ENCODE assay signal across 12 mouse cellular contexts in genomic region chr1:53844914-53845612, GRCm38 (mm10).
DNase-seq lines count a peak whose midpoint lies in the region; ATAC-seq and TF ChIP-seq lines count a peak whose summit lies in the region.
"Had no signal": no experiment of that assay in that cellular context is flagged by ENCODE, and none has a peak within 500 bp of the region (broad histone marks: within the 10 kb centered on the region; RNA-seq: fewer than 3 reads in every experiment).

No protein-coding gene starts in this region.

- TF ChIP-seq CTCF in kidney, adult 2 months (conservative IDR thresholded peaks at IDR 0.05; ENCODE audit: insufficient read depth, insufficient read length, low read depth, low read length), result no peak
- TF ChIP-seq CTCF in bone marrow, adult 2 months (IDR thresholded peaks at IDR 0.05; ENCODE audit: control insufficient read depth, insufficient read depth, low read length), result no peak

- peak; percentile 81 for ATAC-seq in monocyte, adult 5-6 weeks (replicated peaks; ENCODE audit: insufficient number of reproducible peaks, low FRiP score, low TSS enrichment, poor library complexity, severe bottlenecking)

- TF ChIP-seq POLR2A in kidney, adult 2 months (IDR thresholded peaks at IDR 0.05; ENCODE audit: low read depth, low read length), result no peak
- no peak for TF ChIP-seq POLR2A in bone marrow, adult 2 months (IDR thresholded peaks at IDR 0.05; ENCODE audit: borderline replicate concordance, control insufficient read depth, low read depth, low read length)

- WGBS in kidney, adult 2 months, result 54% methylated on average over 5 of the region's 5 CpGs
- 38% methylated on average over 5 of the region's 5 CpGs for WGBS in bone marrow, adult 2 months

- DNase-seq in kidney, adult 2 months, result no peak
- no peak for DNase-seq in kidney, adult 8-10 months
- DNase-seq in 3134 (ENCODE audit: extremely low read depth, insufficient read length, low spot score), result peak; percentile 51
- DNase-seq in adrenal gland, adult 18-20 months (ENCODE audit: low spot score in 2 of 2), result no peak
- no peak for DNase-seq in gastrocnemius, postnatal 10 days
- no peak for DNase-seq in layer of hippocampus, postnatal 14 days (ENCODE audit: low spot score in 2 of 2)
- DNase-seq: cerebellum, adult 11 months; lung, postnatal 10 days; thymus, postnatal 4 days had no signal

- no peak overlapping the region for H3K4me3 ChIP-seq in kidney, adult 2 months (ENCODE audit: insufficient read depth, low read depth, low read length)
- no peak overlapping the region for H3K4me3 ChIP-seq in bone marrow, adult 2 months (replicated peaks; ENCODE audit: control insufficient read depth, low read depth, low read length)
- H3K4me3 ChIP-seq: hindbrain, embryonic 12.5 days had no signal

- no peaks in the 10 kb centered on the region for H3K27me3 ChIP-seq in kidney, adult 2 months (replicated peaks; ENCODE audit: control insufficient read depth, insufficient read depth, low read length)
- H3K27me3 ChIP-seq: hindbrain, embryonic 12.5 days had no signal

- no peaks in the 10 kb centered on the region for H3K36me3 ChIP-seq in kidney, adult 2 months (ENCODE audit: control insufficient read depth, insufficient read depth, low read length)
- H3K36me3 ChIP-seq: hindbrain, embryonic 12.5 days had no signal

- peaks cover 6% of the 10 kb centered on the region; the same call in 1 of the 2 replicates for H3K4me1 ChIP-seq in kidney, adult 2 months (ENCODE audit: control insufficient read depth, insufficient read depth, low read length)
- peaks cover 4% of the 10 kb centered on the region for H3K4me1 ChIP-seq in bone marrow, adult 2 months (ENCODE audit: control insufficient read depth, insufficient read depth, low read length)
- H3K4me1 ChIP-seq: hindbrain, embryonic 12.5 days had no signal

- peak overlapping the region; percentile 31; the same call in 1 of the 2 replicates for H3K27ac ChIP-seq in kidney, adult 2 months (ENCODE audit: insufficient read depth, low read depth, low read length)
- H3K27ac ChIP-seq in bone marrow, adult 2 months (ENCODE audit: control insufficient read depth, insufficient read depth, low read depth, low read length, poor library complexity), result peak overlapping the region; percentile 88
- H3K27ac ChIP-seq: hindbrain, embryonic 12.5 days had no signal
